Mouse (Mus musculus): ENCODE results near the gene Mex3a.

Mex3a gene

DNA sequence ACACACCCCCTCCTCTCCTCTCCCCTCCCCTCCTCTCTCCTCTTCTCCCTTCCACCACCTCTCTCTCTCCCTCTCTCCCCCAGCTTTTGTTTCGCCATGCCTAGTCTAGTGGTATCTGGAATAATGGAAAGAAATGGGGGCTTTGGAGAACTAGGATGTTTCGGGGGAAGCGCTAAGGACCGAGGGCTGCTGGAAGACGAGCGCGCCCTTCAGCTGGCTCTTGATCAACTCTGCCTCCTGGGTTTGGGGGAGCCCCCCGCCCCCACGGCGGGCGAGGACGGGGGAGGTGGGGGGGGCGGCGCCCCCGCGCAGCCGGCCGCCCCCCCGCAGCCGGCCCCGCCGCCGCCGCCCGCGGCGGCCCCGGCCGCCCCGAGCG, at the start of gene Mex3a:
Gene Mex3a, plus strand, starts transcription at position 97 of the 376 bp plus-strand sequence.
- in situ Hi-C loops (cut with MboI, MseI): no loop called here

DNA sequence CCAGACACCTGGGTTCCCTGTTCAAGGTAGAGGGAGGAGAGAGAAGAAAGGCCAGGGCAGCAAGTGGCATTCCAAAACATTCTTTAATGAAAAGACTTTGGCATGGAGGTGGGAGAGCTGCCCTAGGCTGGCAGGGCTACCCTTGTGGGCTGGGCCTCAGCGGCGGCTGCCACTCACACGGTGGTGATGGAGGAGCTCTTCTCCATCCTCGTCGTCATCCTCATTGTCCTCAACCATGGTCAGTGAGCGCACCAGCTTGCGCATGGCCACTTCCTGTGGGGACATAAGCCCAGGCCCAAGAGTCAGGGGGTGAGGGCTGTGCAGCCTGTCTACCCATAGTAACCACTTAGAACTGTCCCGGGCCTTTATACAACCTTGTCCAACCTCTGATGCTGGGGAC, 49.1 kb upstream of the Mex3a start:
- in situ Hi-C loops (cut with MboI, MseI): no loop called here

DNA sequence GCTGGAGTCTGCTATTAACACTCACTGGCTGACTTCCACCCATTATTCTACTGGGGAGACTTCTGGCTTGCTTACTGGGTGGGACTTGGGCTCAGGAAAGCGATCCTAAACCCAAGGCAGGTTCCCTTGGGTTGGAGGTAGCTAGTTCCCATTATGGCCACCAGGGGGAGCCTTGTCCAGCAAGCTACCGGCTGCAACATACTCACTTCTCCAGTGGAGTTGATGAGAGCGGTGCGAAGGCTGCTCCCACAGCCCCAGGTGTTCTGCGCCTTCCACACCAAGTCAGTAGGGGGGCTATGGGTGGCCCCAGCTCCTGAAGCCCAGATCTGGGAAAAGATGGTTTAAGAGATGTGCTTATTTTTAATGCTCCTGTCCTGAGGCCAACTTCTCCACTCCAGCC, 48.6 kb upstream of the Mex3a start:
- in situ Hi-C loops (cut with MboI, MseI): no loop called here

DNA sequence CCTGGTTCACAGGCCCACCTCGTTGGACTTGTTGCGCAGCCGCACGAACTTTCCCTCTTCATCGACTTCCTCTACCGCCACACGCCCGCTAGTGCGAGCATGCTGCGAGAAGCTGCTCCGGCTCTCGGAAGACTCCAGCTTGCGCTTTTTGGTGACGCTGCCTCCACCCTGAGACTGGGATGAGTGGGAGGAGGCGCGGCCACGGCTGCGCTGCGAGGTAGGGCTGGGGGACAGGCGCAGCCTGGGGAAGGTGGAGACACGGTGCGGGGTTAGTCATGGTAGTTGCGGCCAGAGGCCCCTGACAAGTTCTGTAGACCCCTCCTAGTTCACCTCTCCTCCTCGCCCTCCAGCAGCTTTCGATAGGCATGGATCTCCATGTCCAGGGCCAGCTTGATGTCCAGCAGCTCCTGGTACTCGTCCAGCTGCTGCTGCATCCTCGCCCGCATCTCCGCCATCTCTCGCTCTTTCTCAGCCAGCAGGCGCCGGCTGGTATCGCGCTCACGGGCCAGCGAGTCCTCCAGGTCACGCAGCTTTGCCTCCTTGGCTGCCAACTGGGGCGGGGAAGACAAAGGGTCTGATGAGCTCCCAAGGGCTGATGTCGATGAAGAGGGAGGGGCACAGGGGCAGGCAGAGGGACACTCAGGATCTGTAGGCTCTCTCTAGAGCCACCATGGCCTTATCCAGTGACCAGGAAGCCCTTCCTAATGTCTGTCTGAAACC, 47.4 kb upstream of the Mex3a start:
- in situ Hi-C loops (cut with MboI, MseI): loop anchor here (5.0 kb wide), 1 partner anchor 38 kb away; no protein-coding TSS in a partner anchor

DNA sequence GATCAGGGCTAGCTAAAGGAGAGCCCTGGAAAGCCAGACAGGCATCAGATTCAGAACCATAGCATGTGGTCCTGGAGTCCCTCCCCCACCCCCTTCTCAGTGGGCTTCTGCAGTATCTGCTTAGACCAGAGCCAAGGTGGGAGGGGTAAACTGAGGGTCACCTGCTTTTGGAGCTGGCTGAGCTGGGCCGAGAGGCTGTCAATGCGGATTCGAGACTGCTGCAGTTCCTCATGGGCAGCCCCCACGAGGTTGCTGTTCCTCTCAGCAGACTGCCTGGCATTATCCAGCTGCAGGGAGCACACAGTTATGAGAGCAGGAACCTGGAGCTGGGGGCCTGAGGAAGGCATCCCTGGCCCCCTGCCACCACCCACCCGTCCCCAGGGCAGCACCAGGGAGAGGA, 46.2 kb upstream of the Mex3a start:
- in situ Hi-C loops (cut with MboI, MseI): loop anchor here (5.0 kb wide), 1 partner anchor 36 kb away; no protein-coding TSS in a partner anchor

DNA sequence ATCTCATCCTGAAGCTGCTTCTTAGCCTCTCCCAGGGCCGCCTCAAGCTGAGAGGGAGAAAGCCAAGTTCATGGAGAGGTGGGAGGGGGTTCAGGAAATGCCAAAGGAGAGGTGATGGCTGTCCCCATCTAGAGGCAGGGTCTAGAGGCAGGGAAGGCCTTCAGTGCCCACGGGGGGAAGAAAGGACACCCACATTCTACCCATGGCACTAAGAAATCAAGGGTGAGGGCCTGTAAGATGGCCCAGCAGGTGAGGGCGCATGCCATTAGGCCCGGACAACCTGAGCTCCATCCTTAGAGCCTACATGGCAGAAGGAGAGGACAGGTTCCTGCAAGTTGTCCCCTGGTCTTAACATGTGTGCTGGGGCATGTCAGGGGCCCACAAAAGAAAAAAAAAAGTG, 45.3 kb upstream of the Mex3a start:
- in situ Hi-C loops (cut with MboI, MseI): loop anchor here (5.0 kb wide), 1 partner anchor 35 kb away; no protein-coding TSS in a partner anchor

DNA sequence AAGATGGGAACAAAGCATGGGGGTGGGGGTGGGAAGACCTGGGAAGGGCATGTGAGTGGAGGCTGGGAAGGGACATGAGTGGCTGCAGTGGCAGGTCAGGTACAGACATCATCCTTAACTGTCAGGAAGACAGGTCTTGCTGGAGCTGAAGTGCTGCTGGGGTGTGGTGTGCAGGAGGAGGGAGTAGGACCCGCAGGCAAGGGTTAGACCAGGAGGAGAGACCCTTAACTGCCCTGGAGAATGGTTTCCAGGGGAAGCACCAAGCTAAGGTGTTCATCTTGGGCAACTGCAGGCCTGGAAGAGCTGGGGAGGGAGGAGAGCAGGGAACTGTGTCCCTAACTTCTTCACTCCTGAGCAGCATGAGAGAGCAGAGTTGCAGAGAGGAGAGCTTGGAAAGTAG, 44.8 kb upstream of the Mex3a start:
- in situ Hi-C loops (cut with MboI, MseI): loop anchor here (5.0 kb wide), 1 partner anchor 35 kb away; no protein-coding TSS in a partner anchor

DNA sequence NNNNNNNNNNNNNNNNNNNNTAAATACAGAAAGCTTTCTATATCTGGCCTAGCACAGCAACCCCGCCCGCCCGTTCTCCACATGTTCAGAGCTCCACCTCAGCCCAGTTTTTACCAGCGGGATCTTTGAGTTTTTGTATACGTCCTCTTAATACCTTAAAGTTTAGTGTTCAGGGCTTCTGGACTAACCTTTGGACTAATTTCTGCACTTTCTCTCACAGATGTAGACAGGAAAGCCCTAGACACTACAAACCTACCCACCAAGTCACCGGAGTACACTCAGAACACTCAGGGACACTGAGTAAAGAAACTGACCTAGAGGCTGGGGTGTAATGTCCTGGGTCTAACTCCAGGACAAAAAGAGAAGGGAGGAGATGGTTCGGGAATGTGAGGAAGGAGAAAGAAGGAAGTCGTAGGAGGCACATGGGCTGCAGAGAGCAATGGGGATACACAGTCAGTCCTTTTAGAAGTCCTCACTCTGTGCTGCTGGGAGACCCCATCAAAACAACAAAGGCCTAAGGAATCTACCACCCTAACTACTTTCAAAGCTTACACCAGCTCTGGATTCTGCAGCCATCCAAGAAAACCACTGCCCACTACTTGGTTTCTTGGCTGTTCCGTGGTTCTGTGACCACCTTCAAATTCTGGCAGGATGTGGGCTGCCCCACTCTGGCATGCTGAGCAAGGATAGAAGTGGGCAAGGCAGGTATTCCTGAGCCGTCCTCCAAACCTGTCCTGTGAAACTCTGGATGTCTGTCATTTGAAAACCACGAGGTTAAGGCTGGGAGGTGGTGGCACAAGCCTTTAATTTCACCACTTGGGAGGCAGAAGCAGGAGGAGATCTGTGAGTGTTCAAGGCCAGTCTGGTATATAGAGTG, 38.3 kb upstream of the Mex3a start:
- in situ Hi-C loops (cut with MboI, MseI): no loop called here

DNA sequence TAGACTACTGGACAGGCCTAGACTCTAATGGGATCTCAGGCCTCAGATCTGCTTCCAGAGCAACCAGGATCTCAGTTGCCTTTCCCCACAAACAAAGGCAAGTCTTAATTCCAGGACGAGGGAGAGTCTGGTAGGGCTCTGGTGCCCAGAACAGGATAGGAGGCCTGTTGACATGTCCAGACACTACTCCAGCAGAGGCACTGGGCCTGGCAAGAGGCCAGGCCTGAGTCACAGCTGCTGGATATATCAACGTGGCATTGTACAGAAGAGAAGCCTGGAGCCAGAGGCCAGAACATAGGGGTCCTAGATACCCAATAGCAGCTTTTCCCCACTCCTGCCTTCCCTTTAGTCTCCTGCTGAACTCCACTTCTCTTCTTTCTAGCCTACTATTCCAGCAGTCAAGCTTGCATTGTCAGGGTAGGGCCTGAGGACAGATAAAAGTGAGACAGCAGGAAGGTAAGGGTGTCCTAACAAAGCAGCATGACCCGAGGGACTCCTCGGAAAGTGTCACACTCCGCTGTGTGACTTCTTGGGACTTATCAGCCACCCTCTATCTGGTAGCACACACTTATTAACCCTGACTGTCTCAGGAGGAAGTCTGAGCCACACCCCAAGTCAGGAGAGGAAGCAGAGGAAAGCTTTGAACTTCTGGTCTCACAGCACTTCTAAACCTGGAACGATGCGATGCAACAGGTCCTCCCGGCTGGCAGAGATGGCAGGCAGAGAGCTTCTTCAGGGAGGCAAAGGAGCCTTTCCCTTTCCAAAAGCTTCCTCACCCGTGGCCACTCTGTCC, 37.2 kb upstream of the Mex3a start:
- in situ Hi-C loops (cut with MboI, MseI): no loop called here

DNA sequence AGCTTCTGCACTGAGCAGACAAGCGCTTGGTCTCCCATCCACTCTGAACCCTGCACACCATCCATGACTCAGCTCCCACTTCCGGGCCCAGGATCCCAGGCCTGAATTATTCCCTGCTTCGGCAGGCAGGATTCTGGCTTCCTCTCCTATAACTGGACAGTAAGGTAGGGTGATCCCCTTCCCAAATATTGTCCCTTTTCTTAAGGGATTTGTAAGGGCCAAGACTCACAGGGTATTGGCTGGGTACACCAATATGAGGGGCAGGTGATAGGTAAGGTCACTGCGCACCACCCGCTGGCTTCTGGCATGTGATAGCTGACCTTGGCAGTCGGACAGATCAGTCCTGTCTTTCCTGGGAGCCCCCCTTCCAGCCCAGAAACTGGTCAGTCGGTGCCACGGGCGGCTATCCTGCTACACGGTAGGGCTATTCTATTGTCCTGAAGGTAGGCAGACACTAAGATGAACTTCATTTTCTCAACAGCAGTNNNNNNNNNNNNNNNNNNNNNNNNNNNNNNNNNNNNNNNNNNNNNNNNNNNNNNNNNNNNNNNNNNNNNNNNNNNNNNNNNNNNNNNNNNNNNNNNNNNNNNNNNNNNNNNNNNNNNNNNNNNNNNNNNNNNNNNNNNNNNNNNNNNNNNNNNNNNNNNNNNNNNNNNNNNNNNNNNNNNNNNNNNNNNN, 36.3 kb upstream of the Mex3a start:
- in situ Hi-C loops (cut with MboI, MseI): no loop called here

DNA sequence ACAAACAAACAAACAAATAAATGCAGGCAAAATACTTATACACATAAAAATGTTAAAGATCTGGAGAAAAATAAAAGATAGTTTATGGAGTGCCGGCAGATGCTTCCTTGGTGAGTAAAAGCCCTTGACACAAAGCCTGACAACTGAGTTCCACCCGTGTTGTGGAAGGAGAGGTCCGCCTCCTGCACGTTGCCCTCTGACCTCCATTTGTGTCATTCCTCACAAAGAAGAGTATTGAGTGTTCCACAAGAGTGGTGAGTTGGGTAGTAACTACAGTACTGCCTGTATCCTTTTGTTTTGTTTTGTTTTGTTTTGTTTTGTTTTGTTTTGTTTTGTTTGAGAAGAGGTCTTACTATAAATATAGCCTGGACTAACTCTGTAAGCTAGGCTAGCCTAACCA, 32.6 kb upstream of the Mex3a start:
- in situ Hi-C loops (cut with MboI, MseI): no loop called here

DNA sequence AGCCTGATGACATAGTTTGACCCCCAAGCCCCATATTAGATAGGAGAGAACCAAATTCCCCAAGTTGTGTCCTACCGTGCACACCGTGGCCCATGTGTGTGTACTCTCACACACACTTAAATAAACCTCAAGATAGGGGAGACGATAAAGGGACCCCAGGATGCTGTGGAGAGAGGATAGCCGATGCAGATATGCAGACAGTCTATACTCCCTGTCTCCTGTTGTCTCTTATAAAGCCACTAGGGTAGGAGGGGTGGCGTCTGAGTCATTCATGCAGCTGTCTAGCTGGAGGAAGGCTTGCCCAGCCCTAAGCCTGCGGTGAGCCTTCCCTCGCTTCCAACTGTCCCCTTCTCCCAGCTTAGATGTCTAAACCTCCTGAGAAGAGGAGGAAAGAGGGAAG, 32.1 kb upstream of the Mex3a start:
- in situ Hi-C loops (cut with MboI, MseI): no loop called here

DNA sequence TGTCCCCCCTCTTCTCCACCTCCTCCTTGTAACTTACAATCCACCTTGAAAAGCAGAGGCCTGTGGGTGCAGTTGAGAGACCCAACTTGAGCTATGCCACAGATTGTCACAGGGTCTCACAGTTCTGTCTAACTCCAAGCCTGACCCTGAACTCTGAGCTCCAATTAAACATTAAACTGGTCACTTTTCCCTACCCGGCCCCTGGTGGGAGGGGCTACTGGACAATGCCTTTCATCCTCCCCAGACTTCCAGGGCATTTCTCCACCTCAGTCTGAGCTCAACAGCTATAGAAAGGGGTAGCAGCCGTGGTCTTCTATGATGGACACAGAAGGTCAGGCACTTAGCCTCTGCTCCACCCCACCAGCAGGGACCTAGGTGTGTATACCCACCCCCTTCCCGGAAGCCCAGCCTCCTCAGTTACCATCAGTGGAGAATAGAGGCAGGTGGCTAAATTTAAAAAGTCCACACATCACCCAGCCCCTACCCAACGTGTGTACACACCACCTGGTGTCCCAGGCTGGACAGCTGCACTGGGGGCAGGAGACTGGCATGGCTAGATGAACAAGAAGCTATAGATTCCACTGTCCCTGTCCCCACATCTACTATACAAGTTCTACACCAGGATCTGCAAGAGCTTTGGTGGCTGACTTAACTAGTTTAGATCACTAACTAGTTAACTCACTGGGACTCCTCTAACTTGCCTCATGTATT, 31.4 kb upstream of the Mex3a start:
- in situ Hi-C loops (cut with MboI, MseI): no loop called here

DNA sequence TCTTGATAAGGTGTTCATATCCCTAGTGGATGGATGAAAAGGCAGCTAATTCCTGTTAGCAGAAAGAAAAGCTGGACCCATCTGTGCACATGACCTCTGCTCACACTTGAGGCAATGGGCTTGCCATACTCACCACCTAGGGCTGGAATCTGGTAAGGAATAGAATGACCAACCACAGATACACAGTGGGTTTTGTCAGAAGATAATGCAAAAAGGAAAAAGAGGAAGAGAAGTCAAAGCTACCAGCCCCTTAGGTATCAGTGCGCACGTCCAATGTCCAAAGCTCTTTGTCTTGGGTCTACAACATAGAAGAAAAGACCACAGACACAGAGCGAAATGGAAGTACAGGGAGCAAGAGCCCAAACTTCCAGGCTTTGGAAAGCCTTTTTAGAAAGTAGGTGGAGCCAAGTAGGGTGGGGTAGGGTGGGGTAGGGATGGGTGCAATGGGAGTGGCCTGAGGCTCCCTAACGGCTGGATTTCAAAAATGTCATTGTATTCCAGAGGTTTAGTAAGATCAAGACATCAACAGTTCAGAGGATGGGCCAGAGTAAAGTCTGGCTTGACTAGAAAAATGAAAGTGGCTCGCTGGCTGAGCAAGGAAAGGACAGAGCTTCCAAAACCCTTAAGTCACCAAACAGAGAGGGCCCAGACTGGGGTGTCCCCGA, 30.7 kb upstream of the Mex3a start:
- in situ Hi-C loops (cut with MboI, MseI): no loop called here

DNA sequence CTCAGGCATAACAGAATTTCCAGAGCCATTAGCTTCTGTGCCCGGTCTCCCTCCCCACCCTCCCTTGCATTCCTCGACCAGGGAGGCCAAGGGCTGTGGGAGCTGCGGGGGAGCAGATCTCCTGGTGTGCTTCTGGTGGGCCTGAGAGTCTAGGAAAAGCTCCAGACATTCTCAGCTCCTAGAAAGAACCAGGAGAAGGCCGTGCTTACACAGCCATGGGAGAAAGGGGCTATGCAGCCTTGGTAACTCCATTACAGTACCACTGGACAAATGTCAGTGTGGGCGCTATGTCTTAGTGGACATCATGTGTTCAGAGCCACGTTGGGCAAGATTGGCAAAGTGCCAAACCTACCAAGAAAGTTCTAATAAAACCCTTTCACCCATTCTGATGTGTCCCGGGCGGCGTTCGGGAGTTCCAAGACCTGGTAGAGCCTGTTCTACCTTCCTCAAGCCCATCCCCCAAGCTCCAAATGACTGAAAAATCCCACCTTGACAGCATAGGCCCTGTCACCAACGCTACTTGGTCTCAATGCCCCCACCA, 30.1 kb upstream of the Mex3a start:
- in situ Hi-C loops (cut with MboI, MseI): no loop called here

DNA sequence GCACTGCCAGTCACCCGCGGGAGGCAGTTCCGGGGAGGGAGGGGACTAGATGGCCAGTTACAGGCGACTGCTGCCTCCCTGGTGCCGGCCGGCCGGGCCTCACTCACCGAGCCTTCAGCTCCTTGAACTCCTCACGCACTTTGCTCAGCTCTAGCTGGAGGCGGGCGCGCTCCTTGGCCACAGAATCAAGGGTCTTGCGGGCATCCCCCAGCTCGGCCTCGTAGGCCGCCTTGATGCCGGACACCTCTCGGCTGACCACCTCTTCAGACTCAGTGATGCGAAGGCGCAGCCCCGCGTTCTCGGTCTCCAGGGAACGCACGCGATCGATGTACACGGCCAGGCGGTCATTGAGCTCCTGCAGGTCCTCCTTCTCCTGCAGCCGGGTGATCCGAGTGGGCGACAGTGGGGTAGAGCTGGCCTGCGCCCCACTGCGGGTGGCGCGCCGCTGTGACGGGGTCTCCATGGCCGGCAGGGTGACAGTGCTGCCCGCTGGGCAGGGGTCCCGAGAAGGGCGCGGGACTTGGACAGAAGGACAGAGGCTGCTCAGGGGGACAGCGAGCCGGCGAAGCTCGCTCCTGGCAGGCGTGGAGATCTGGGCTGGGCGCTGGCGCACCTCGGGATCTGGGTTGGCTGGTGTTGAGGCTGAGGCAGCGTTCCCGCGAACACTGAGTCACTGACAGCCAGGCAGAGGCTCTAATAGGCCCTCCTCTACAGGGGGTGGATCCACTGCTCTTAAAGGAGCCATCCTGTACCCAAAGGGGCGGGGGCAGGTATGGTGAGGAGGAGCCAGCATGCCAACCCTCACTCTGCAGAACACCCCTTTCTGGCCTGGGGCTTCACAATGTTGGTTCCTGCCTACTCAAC, 29.3 kb upstream of the Mex3a start:
- in situ Hi-C loops (cut with MboI, MseI): no loop called here

DNA sequence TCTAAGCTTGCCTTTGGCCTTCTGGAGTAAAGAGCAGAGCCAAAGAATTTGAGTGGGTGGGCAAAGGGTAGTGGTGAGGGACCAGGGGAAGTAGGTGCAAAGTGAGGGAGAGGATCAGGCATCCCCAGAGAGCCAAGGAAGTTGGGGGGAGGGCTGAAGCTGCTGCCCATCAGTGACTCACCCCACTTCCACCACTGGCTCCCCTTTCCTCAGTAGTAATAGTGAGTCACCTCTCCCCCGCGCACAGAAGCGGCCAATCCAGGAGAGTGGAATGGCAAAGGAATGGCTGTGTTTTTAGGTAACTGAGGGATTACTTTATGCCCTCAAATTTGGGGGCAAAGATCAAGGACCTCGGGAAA, 28.7 kb upstream of the Mex3a start:
- in situ Hi-C loops (cut with MboI, MseI): no loop called here

DNA sequence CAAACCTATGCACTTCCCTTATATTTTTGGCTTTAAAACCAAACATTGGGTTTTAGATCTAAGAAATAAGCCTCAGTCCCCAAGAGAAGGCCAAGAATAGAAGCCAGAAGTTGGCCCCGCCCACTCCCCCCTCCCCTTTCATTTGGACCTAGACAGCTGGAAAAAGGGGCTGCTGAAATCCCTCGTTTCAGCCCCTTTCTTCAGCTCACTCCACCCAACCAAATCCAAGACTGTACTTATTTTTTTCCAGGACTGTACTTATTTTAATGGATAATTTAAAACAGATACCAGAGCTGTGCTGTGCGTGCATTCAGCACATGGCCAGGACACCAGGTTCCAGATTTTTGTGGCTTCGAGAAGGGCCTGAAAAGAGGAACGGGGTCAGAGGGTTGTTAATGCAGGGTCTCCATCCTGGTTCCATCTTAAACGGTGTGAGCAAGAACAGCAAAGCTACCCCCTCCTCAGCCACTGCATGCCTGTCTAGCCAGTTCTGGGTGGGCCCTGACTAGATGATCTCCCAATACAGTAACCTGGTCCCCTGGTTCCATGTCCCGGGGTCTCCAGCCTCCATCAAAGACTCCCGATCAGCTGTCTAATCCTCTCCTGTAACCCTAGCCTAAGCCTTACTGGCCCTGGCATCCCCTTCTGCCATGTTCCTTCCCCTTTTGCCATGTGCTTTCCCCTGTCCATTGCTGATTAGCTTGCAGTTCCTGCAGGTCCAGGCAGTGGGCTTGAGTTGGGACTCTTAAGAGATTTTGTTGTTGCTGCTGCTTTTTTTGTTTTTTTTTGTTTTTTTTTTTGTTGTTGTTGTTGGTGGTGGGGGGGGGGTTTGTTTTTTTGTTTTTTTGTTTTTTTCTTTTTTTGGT, 28.1 kb upstream of the Mex3a start:
- in situ Hi-C loops (cut with MboI, MseI): no loop called here
